Mouse (Mus musculus): ENCODE measurements around the gene Aqp5. TPM values are rescaled to one million over a fixed set of nuclear protein-coding genes. Genes with fewer than 3 reads are reported as not detected.

Gene Aqp5
- total and polyA plus RNA-seq, 3 experiments = not detected

- Histone ChIP-seq H3K27ac (ENCODE audit: control insufficient read depth, low read depth, low read length) (no peak overlapping the region), H3K79me2 (ENCODE audit: control insufficient read depth, insufficient read depth, low read length, poor library complexity) (no peaks in the 10 kb centered on the region), H3K4me1 (ENCODE audit: control insufficient read depth in 1 of 2, insufficient read depth in 2 of 2, low read length in 2 of 2) (peaks cover 0 to 15% of the 10 kb centered on the region in 2 experiments; a peak in 3 of 4 replicates), H3K4me3 (ENCODE audit: control insufficient read depth in 1 of 2, insufficient read depth in 1 of 2, low read depth in 2 of 2, low read length in 2 of 2) (no peak overlapping the region), H3K9ac (ENCODE audit: control insufficient read depth, low read depth, low read length, poor library complexity, severe bottlenecking) (no peak overlapping the region), H3K36me3 (ENCODE audit: control insufficient read depth in 1 of 2, insufficient read depth in 2 of 2, low read length in 2 of 2) (peaks cover 0 to 6% of the 10 kb centered on the region in 2 experiments; a peak in 2 of 4 replicates), H3K9me3 (replicated peaks; ENCODE audit: insufficient read depth, low read length) (no peaks in the 10 kb centered on the region), H3K27me3 (ENCODE audit: control insufficient read depth in 1 of 2, insufficient read depth in 2 of 2, low read length in 2 of 2) (peaks cover 11 to 26% of the 10 kb centered on the region in 2 experiments)
- TF ChIP-seq UBTF (IDR thresholded peaks at IDR 0.05; ENCODE audit: borderline replicate concordance, insufficient read depth, low read depth, low read length) = no peak
- no peak for TF ChIP-seq RAD21 (IDR thresholded peaks at IDR 0.05; ENCODE audit: low read depth, low read length)
- TF ChIP-seq MYB (IDR thresholded peaks at IDR 0.05; ENCODE audit: low read depth, low read length) = no peak
- no peak for TF ChIP-seq TAL1 (IDR thresholded peaks at IDR 0.05; ENCODE audit: low read length)
- no peak for TF ChIP-seq ZKSCAN1 (IDR thresholded peaks at IDR 0.05; ENCODE audit: low read depth, low read length)
- TF ChIP-seq RCOR1 (IDR thresholded peaks at IDR 0.05; ENCODE audit: low read depth, low read length) = no peak
- TF ChIP-seq ZMIZ1 (IDR thresholded peaks at IDR 0.05; ENCODE audit: low read depth, low read length) = no peak
- DNase-seq (ENCODE audit: low read depth, low spot score) = no peak
Measured at GRCm38 (mm10) chr15:99602206-99602820, 11.7 kb downstream of the Aqp5 start.

GRCm38 (mm10) chr15:99603216-99603615 is 12.6 kb downstream of the Aqp5 start:
- Histone ChIP-seq H3K79me2 (ENCODE audit: control insufficient read depth, insufficient read depth, low read length, poor library complexity) (no peaks in the 10 kb centered on the region), H3K4me1 (ENCODE audit: control insufficient read depth in 1 of 2, insufficient read depth in 2 of 2, low read length in 2 of 2) (peaks cover 0 to 22% of the 10 kb centered on the region in 2 experiments; a peak in 3 of 4 replicates), H3K27ac (ENCODE audit: control insufficient read depth, low read depth, low read length) (no peak overlapping the region), H3K9me3 (replicated peaks; ENCODE audit: insufficient read depth, low read length) (no peaks in the 10 kb centered on the region), H3K27me3 (ENCODE audit: control insufficient read depth in 1 of 2, insufficient read depth in 2 of 2, low read length in 2 of 2) (peaks cover 11 to 26% of the 10 kb centered on the region in 2 experiments), H3K36me3 (ENCODE audit: control insufficient read depth in 1 of 2, insufficient read depth in 2 of 2, low read length in 2 of 2) (peaks cover 0 to 11% of the 10 kb centered on the region in 2 experiments; a peak in 2 of 4 replicates), H3K4me3 (ENCODE audit: control insufficient read depth in 1 of 2, insufficient read depth in 1 of 2, low read depth in 2 of 2, low read length in 2 of 2) (no peak overlapping the region), H3K9ac (ENCODE audit: control insufficient read depth, low read depth, low read length, poor library complexity, severe bottlenecking) (no peak overlapping the region)
- no peak for DNase-seq (ENCODE audit: low read depth, low spot score)
- TF ChIP-seq ZMIZ1 (IDR thresholded peaks at IDR 0.05; ENCODE audit: low read depth, low read length) (no peak), E2F4 (IDR thresholded peaks at IDR 0.05; ENCODE audit: borderline replicate concordance, low read depth, low read length) (no peak), USF2 (IDR thresholded peaks at IDR 0.05; ENCODE audit: borderline replicate concordance in 1 of 2, insufficient read depth in 1 of 2, low read depth in 1 of 2, low read length in 2 of 2) (no peak), BHLHE40 (IDR thresholded peaks at IDR 0.05; ENCODE audit: borderline replicate concordance, low read depth, low read length) (no peak), HCFC1 (IDR thresholded peaks at IDR 0.05; ENCODE audit: low read depth, low read length) (no peak), NELFE (IDR thresholded peaks at IDR 0.05; ENCODE audit: low read depth, low read length) (no peak), MXI1 (IDR thresholded peaks at IDR 0.05; ENCODE audit: low read depth, low read length) (no peak), RAD21 (IDR thresholded peaks at IDR 0.05; ENCODE audit: low read depth, low read length) (no peak), CHD2 (IDR thresholded peaks at IDR 0.05; ENCODE audit: low read length) (no peak), CHD1 (IDR thresholded peaks at IDR 0.05; ENCODE audit: low read depth, low read length) (no peak), MYB (IDR thresholded peaks at IDR 0.05; ENCODE audit: low read depth, low read length) (no peak), SMC3 (IDR thresholded peaks at IDR 0.05; ENCODE audit: low read depth, low read length) (no peak), RCOR1 (IDR thresholded peaks at IDR 0.05; ENCODE audit: low read depth, low read length) (no peak), TAL1 (IDR thresholded peaks at IDR 0.05; ENCODE audit: low read length) (no peak), ELF1 (IDR thresholded peaks at IDR 0.05; ENCODE audit: low read depth, low read length) (no peak), GABPA (IDR thresholded peaks at IDR 0.05; ENCODE audit: low read depth, low read length) (no peak), USF1 (IDR thresholded peaks at IDR 0.05; ENCODE audit: low read depth, low read length) (no peak), TBP (IDR thresholded peaks at IDR 0.05; ENCODE audit: low read depth, low read length) (no peak), KAT2A (conservative IDR thresholded peaks at IDR 0.05; ENCODE audit: low read depth, low read length) (no peak), ZKSCAN1 (IDR thresholded peaks at IDR 0.05; ENCODE audit: low read depth, low read length) (no peak)
